Mouse (Mus musculus): ENCODE data around the gene Glb1l.

- TF ChIP-seq CTCF (IDR thresholded peaks at IDR 0.05; ENCODE audit: extremely low read depth, insufficient read depth, insufficient read length, insufficient replicate concordance) (no peak), POLR2A (IDR thresholded peaks at IDR 0.05; ENCODE audit: low read depth, low read length) (no peak)
Observed at GRCm38 (mm10) chr1:75185495-75185894, 25.1 kb downstream of the Glb1l start.

Data from spleen, adult 2 months (tissue).